Mouse (Mus musculus): ENCODE measurements around the gene Rnf10.

The Rnf10 gene

DNA sequence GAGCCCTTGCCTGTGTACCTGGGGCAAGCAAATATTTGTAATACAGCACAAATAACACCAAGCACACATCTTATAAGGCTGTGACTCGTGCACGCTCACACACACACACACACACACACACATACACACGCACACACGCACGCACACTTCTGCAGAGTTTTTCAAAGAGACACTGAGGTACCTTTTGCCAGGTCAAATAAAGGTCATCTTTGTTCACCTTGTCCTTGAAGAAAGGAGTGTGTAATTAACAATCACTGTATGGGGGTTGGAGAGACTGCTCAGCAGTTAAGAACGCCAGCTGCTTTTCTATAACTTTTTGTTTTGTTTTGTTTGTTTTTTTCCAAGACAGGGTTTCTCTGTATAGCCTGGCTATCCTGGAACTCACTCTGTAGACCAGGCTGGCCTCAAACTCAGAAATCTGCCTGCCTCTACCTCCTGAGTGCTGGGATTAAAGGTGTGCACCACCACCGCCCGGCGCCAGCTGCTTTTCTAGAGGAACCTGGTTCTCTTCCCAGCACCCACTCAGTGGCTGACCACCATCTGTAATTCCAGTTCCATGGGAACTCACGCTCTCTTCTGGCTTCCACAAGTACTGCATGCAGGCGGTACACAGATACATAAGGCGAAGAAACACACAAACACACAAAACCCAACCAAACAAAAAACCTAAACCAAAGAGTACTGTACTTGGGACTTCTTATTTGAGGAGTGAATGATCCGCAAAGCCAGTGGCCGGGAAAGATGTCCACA lies 39.5 kb downstream of the Rnf10 start:
- no peak for DNase-seq

DNA sequence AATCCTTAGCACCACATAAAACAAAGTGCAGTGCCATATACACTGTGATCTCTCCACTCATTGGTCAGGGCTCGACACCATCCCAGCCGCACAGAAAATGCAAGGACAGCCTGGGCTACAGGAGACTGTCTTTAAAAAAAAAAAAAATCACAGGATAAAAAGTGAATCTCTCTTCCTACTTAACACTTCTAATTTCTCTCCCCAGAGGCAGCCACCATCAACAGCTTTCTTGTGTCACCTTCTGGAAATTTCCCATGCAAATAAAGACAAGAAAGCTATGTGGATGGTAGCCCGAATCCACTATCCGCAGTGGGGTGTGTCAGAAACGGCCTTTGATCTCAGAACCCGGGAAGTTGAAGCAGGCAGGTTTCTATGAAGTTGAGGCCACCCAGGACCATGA lies 40.2 kb downstream of the Rnf10 start:
- DNase-seq: no peak

GRCm38 (mm10) chr5:115231552-115232120 lies 41.1 kb downstream of the Rnf10 start:
- no peak for DNase-seq

DNA sequence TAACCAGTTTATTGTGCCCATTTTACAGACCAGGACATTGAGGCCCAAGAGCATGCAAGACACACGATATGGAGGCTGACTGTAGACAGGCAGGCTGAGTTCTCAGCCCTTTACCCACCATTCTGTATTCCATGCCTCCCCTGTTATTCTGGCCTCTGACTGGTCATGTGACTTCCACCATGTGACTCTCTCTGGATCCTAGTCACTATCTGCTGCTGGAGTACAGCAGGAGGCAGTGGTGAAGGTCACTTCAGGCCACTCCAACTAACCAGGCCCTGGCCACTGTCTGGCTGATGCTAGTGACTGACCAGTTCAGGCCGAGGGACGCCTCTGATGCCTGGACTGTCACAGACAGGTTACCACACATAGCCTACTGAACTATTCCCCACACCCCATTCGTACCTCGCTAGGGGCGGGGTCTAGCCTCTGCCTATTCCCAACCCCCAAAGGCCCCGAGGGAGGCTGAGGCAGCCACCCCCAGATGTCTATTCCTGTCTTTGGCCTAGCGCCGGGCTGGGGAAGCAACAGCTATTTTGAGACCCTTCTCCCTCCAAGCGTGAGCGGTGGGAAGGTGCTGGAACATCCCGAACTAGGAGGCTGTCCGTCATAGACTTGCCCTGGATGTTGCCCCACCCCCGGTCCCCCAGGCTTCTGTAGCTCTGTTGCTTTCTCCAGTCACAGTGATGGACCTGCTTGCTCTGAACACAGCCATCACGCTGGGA lies 41.7 kb downstream of the Rnf10 start:
- no peak for DNase-seq

GRCm38 (mm10) chr5:115222485-115222884 lies 50.2 kb downstream of the Rnf10 start:
- DNase-seq: no peak

DNA sequence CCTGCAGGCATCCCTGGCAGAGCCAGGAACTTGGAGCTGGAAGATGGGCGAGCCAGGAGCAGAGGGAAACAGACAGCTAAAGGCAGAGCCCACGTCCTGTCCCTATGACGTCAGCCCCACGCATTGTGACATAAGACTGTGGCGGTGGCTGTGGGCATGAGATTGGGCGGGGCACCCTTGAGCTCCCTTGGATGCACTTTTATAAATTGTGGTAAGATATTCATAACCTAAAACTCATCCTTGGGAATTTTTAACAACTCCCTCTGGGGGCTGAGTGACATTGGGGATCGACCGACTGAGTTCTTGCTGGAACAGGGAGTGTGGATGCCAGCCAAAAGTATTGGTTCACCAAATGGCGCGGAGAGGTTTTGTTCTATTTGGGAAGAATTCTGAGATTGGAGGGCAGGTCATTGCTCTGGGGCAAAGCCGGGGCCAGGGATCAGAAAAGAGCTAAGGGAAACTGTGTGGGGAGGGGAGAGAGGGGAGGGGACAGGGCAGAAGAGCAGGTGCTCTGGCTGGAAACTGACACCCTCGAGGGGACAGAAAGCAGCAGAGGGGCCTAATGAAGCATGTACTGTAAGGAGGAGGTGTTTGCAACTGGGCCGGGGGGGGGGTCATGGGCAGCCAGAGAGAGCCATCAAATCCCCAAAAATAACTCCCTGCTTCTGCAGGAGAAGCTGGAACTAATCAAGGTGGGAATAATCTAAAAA lies 51.6 kb downstream of the Rnf10 start:
- DNase-seq: peak; percentile 71

DNA sequence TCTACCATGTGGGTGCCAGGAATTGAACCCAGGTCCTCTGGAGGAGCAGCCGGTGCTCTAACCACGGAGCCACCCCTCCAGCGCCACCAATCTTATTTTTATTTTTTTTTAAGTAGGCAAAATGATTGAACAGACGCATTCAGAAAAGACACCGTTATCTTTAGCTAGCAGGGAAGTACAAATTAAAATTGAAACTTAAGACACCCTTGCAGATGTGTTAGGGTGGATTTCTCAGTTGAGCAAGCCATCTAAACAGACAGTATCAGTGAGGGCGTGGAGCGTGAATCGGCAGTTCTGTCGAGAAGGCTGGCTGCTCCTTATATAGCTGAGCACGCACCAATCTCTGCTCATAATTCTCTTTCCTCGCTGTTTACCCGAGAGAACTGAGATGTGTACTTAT lies 54.7 kb downstream of the Rnf10 start:
- no peak for DNase-seq

DNA sequence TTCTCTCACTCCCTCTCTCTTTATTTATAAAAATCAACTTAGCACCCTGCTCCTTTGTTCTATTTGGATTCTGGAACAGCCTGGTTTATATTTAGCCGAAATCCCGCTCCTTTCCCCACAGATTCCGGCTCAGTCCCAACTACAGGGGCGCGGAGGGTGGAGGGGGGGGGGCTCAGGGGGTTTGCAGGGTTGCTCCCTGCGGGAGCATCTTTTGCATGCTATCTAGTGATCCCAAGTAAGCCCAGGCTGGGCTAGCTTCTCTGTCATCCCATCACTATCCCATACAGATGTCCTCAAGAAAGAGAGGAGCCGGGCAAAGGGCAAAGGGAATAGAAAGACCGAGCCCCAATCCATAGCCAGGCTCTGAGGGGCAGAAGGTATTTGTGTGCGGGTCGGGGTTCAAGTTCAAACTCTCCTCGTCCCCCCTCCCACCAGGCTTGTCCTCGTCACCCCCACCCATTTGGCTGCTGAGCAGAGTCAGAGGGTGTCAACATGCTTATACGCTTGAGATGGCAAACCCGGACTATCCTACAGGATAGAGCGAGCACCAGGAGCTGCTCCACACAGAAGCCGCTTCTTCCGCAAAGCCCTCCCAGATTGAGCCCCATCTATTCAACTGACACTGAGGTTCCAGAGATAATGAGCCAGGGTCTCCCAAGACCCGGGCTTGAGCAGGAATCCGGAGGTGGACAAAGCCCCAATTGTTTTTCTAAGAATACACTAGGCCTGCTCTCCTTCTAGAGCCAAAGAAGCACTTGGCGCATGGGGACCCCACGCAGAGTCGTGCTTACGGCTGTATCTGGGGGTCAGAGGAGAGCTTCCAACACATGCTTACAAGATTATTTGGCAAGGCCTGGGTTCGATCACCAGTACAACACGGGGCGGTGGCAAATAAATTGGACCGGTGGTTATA lies 57.2 kb downstream of the Rnf10 start:
- DNase-seq: peak; percentile 58

- DNase-seq: peak; percentile 78
Measured at GRCm38 (mm10) chr5:115214864-115215263, 57.8 kb downstream of the Rnf10 start.

DNA sequence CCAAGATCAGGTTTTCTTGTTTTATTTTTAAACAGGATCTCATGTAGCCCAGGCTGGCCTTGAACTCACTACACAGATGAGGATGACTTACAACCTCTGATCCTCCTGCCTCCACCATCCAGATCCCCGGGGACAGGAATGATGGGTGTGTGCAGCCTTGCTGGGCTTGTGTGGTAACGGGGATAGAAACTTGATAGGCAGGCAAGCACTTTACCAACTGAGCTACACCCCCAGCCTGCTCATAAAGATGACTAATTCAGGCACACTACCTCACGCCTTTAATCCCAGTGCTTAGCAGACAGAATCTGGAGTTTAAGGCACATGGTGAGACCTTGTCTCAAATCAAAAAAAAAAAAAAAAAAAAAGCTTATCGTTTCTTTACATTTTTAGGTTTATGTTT lies 59.8 kb downstream of the Rnf10 start:
- DNase-seq: no peak

DNA sequence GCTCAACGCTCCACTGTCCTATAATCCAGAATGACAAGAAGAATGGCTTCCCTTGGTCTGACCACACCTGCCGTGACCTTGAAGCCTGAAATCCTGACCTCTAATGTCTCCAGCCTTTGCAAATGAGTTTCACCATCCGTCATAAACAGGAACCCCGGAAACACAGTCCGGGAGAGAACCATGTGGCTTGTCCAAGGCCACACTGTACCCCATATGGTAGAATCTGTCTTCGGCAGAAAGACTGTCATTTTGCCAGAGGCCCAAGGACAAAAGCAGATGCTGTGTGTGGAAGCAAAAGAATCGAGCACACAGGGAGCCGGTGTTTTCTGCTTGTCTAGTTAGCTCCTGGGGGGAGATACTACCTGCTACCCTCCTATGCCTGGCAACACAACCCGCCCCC lies 60.2 kb downstream of the Rnf10 start:
- no peak for DNase-seq

DNA sequence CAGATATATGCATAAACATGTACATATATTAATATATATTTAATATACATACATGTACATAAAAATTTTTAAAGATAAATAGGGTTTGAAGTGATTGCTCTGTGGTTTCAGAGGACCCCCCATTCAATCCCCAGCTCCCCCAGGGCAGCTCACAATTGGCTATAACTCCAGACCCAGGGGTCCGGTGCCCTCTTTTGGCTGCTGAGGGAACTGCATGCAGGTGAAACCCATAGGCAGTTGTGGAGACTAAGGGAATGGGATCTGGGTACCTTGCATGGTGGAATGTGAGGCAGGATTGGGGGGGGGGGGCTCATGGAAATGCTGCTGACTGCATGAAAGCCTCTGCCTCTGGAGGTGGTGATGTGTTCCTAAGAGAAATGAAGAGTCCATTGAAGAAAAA lies 62.3 kb downstream of the Rnf10 start:
- no peak for DNase-seq

GRCm38 (mm10) chr5:115208601-115209000 lies 64.1 kb downstream of the Rnf10 start:
- DNase-seq: no peak

- peak; percentile 64 for DNase-seq
Measured at GRCm38 (mm10) chr5:115207892-115208291, 64.8 kb downstream of the Rnf10 start.

GRCm38 (mm10) chr5:115207244-115207643 lies 65.5 kb downstream of the Rnf10 start:
- DNase-seq: no peak

DNA sequence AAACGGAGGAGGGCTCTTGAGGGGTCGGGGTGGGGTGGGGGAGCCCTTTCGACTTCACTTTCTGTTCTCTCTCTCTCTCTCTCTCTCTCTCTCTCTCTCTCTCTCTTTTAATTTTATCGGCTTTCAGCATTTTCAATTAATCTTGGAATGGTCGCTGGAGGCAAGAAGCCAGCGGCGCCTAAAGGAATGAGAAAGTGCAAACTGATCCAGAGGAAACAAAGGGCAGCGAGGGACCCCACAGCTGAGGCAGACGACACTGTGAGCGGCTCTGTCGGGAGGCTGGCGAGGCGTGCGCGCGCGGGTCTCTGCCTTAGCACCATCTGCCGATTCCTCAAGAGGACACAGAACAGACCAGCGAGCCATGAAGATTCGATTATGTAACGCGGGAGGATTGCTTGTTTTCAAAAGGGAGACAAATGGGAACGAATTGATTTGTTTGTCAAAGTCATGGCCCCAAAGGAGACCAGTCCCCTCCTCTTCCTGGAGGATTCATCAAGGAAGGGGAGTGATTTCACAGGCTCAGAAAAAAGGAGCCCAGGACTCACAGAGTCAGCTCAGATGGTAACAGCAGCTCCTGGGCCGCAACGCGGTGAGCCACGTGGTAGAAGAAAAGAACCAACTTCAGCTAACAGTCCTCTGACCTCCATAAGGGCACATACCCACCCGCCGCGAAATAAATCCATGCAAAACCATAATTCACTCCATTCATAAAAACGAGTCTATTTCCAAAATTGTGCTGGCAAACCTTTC lies 68.0 kb downstream of the Rnf10 start:
- DNase-seq: peak; percentile 87

- peak; percentile 72 for DNase-seq
Measured at GRCm38 (mm10) chr5:115203735-115204561, 68.8 kb downstream of the Rnf10 start.

- peak; percentile 78 for DNase-seq
Measured at GRCm38 (mm10) chr5:115194626-115195221, 78.0 kb downstream of the Rnf10 start.

DNA sequence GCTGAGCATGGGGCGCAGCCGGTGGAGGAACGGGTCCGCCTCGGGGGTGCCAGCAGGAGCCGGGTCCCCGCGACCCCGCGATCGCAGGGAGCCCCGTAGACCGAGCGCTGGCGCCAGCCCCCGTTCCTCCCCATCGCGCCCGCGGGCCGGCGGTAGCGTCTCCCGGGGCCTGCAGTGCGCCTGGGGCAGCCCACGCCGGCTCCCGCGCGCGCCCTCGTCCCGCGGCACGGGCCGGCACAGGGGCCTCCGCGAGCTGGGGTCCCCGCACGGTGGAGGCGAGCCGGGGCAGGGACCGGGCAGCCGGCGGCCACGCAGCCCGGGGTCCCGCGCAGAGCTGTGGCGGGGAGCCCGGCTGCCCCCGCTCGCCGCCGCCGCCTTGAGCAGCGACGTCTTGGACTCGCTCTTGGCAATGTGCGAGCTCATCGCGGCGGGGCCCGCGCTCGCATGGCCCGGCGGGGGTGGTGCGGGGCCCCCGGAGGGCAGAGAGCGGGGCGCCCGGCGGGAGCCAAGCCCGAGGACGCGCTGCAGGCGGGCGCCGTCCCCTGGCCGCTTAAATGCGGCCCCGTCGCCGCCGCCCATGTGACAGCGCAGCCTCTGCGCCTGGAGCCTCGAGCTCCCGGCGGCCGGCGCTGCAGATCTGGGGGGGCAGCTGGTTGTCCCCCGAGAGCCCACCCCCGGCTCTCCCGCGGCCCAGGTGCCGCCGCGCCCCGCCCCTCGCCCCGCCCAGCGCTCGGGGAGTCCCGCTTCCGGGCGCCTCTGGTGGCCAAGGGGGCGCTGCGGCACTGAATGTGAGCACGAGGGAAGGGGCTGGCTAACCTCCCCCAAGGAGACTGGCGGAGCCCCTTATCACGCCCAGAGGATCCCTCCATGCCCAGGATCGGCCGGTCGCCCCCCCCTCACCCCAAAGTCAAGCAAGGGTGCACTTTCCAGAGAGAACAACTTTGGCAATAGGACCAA lies 78.8 kb downstream of the Rnf10 start, which contains the start of gene Cabp1:
TSS of gene Cabp1 (minus strand) at position 713 of the 957 bp plus-strand sequence.
- peak; percentile 78 for DNase-seq

All from cerebellum, adult 11-12 months (tissue).